Mouse (Mus musculus) small intestine, adult 2 months (tissue): Measurements from ENCODE around the gene Qsox1.

Experiments
- CTCF ChIP-seq: fragments of 200-500 bp; IDR thresholded peaks from 2 replicates; pipeline ENCODE4 v1.5.1; 2012; ENCODE audit warnings: low read depth, mild to moderate bottlenecking, control low read depth, inconsistent platforms, low read length, moderate library complexity, mixed read lengths; ENCODE audit not compliant: insufficient replicate concordance, insufficient read length; ENCODE audit errors: extremely low read depth
- POLR2A ChIP-seq: fragments of 200-500 bp; IDR thresholded peaks from 2 replicates; pipeline ENCODE4 v1.6.1; 2012; ENCODE audit warnings: low read depth, mild to moderate bottlenecking, control low read depth, inconsistent platforms, low read length, moderate library complexity

DNA sequence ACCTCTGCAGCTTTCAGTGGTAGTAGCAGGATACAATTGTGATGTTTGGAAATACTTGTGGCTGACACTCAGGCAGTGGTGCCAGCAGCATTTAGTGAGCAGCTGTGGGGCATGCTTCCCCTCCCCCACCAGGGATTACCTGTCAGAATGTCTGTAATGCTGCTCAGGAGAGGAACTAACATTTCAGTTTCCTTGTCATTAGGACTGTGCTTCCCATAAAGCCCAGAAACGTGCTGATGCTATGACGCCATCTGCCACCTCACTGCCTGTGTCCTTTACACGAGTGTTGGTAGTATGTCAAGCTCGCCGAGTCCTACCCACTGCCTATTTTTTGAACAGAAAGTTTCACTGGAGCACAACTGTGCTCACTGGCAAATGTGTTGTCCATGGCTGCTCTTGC, 8.0 kb upstream of the Qsox1 start:
- TF ChIP-seq POLR2A (no peak), CTCF (no peak)
